Mouse (Mus musculus) heart, postnatal 0 days (tissue): ENCODE data around the gene Atxn7l1.
A peak's percentile ranks its signal among the peaks of the same experiment; 100 is the strongest.

Source experiments
- CTCF ChIP-seq: IDR thresholded peaks from 2 replicates; pipeline ENCODE4 v1.5.1; 2016; ENCODE audit warnings: antibody characterized with exemption, control low read depth, low read depth
- EP300 ChIP-seq: IDR thresholded peaks from 2 replicates; pipeline ENCODE4 v1.6.1; 2016; ENCODE audit warnings: antibody characterized with exemption, low read depth

DNA sequence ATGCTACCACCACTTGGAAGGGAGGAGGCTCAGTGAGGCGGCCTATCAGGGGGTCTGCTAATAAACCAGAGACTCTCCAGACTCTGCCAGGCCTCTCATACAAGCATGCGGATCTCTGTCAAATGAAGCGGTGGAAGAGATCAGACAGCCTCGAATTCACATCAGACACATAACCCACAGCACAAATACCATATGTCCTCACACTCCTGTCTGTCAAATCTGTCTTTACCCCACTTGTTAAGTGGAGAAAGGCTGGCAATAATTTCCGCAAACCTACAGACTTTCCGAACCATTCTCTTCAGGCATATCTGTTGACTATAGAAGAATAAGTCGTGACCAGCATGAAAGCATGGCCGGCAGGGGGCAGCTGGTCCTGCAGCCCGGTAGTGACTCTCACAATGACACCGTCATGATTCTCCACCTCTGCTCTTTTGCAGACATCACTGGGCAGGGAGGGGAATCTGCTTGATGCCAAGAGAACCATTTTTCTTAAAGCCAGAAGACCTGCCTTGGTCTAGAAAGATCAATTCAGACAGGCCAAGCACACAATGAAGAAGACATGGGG, 189.2 kb downstream of the Atxn7l1 start:
- peak; percentile 26; the same call in 1 of the 2 replicates for TF ChIP-seq CTCF
- no peak for TF ChIP-seq EP300
